Mouse (Mus musculus): Measurements from ENCODE around the gene Fryl.

Gene Fryl

DNA sequence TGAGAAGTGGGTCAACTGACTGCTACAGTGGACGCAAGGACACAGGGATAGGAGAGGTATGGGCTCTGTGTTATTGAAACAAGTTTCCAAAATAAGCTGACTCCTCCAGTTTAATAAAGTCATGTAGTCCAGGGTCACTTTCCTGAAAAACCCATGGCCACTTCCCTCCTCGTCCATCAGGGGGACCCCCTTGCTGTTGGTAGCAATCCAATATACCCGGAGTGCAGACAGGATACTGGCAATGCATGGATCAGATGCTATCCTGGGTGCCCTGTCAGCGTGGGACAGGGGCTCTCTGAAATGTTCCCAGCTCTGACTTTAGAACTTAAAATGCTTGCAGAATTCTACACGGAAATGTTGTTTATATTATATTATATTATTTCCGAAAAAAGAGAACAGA is 34.0 kb downstream of the Fryl start:
- DNase-seq (ENCODE audit: low read depth, low spot score) = no peak

- no peak for DNase-seq (ENCODE audit: low read depth, low spot score)
These were observed 34.6 kb downstream of the Fryl start for GRCm38 (mm10) chr5:73221826-73222225.

DNA sequence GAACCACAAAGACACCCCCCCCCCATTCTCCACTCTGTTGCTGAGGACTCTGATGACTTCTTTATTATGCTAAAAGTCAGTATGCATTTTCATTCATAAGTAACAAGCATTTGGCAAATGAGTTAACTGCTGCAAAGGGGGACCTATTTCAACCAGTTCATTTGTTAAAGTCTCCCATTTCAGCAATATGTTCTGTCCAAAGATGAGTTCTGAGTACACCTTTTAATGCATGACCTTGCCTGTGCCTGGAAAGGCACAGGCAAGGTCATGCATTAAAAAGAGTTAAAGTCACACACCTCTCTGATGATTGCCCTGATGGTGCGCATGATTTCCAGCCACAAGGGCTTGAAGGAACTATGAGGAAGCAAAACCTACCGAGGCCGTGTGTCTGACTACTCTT is 36.7 kb downstream of the Fryl start:
- no peak for DNase-seq (ENCODE audit: low read depth, low spot score)

DNA sequence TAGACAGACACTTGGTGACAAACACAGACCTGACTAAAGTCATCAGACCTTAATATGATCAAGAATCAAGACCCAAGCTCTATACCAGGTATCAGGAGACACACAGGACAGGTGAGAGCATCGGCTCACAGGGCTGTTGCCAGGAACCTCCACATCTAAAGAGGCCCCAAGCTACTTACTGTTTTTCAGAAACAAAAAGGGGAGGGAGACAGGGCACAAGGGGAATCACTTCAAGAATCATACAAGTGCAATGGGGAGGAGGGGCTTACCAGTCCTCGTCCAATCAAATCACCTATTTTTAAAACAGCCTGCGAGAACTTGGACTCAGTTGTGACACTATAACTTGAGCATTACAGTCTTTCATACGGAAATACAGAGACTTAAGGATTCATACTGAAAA is 38.4 kb downstream of the Fryl start:
- no peak for DNase-seq (ENCODE audit: low read depth, low spot score)

DNA sequence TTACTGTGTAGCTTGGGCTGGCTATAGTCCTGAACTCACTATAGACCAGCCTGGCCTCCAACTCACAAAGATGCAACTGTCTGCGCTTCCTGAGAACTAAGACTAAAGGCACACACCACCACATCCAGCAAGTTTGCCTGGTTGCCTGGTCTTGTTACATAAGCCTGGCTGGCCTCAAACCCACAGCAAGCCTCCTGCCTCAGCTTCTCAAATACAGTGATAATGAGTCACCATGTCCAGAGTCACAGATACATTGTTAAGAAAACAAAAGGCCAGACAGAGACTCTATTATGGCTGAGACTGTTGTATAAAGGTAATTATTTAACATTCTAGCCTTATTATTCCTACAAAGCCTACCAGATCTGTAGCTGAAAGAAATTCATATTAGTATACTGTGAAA is 39.3 kb downstream of the Fryl start:
- DNase-seq (ENCODE audit: low read depth, low spot score) = no peak

DNA sequence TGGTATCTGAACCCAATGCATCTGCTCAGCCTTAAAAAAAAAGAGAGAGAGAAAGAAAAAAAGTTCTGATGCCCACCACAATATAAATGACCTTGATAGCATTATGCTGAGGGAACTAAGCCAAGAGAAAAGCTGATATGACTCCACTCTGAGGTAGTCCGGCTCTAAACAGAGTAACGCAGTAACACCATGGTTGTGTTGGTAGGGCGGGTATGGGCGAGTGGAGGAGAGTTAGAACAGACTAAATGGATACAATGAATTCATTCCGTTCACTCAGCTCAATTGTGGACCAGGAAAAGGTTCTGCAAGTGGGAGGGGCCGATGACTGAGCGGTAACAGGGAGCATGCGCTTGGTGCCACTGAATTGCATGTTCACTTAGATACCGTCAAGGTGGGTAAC is 40.4 kb downstream of the Fryl start:
- no peak for DNase-seq (ENCODE audit: low read depth, low spot score)

DNA sequence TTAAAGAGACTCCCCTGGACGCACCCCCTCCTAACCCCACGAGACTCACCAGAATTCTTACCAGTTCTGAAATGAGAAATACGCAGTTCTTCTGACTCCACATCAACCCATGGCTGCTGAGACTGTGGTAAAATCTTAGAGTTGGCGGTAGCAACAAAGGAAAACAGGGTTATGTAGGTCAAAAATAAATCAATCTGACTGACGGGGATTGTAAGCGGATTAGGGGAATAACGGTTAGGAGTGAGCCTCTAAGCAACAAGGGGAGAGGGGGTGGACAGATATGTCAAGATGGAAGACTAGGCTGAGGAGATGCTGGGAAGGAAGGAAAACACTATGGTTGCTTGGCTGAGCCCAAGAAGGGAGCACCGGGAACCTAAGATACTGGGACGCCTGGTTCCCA is 44.0 kb downstream of the Fryl start:
- DNase-seq (ENCODE audit: low read depth, low spot score) = no peak

DNA sequence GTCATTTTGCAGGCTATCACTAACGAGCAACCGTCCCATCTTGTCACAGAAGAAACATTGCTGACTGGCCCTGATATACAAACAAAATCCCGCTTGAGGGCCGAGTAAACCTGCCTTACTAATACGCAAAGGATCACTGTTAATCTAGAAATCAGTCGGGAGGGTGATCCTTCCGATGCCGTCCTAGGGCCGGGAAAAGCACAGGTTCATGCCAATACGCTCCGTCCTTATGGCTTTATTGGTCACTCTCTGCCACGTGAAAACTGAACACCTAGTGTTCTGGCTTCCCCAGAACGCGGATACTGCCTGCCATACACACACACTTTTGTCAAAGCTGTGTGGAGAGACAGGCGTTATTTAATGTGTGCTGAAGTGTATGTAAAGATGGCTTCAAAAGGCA is 44.5 kb downstream of the Fryl start:
- DNase-seq (ENCODE audit: low read depth, low spot score) = no peak

DNA sequence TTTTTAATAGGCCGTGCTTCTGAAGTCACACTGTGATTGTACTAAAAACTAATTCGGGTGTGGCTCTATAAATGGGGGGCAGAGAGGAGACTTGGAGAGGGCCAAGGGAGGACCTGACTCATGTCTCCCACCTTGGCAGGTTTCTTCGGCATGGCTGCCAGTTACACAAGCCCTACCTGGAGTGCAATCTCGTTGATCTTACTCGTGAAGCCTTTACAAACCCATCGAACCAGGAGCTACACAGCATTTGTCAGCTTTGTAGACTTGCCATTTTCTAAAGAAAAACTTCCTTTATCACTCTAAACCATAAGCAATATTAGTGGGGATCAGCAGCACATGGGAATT is 45.5 kb downstream of the Fryl start:
- DNase-seq (ENCODE audit: low read depth, low spot score) = no peak

- DNase-seq (ENCODE audit: low read depth, low spot score) = no peak
These were observed 46.1 kb downstream of the Fryl start for GRCm38 (mm10) chr5:73210127-73210970.

DNA sequence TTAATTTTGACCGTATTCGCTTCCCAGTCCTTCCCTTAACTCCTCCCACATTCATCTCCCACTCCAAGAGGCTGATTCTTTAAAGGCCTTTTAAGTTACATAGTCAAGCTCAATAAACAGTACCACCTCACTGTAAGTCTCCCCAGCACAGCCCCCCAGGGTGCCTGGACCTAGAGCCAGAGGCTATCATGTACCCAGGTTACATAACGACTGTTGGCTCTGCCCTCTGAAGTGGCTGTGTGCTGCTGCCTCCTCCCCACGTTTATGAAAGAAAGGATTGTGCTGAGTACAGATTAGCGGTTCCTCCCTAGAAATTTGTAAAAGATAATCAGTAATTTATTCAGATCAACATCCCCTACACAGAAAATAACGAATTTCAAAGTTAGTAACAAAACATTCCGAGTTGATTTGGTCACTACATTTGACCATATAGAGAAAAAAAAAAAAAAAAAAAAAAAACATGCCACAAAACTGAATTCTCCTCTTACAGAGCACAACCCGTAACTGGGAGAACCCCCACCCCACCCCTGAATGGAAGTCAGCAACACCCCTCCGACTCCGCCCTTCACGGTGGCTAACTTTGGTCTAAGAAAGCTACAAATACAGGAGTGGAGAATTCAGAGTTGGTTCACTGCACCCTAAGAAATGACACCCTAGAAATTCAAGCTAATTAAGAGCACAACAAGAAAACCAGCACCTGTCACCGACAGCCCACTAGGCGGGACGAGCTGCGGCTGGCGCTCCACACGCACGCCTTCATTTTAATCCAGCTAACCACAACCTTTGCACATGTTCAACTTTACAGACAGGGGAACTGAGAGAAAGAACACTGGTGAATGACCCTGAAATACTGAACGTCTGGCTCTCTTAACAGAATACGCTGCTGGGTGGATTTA is 47.0 kb downstream of the Fryl start:
- DNase-seq (ENCODE audit: low read depth, low spot score) = peak; percentile 89

GRCm38 (mm10) chr5:73208645-73209044 is 47.8 kb downstream of the Fryl start:
- DNase-seq (ENCODE audit: low read depth, low spot score) = peak; percentile 19

GRCm38 (mm10) chr5:73206722-73207121 is 49.7 kb downstream of the Fryl start:
- DNase-seq (ENCODE audit: low read depth, low spot score) = peak; percentile 57

GRCm38 (mm10) chr5:73205996-73206629 is 50.3 kb downstream of the Fryl start:
- DNase-seq (ENCODE audit: low read depth, low spot score) = peak; percentile 16

GRCm38 (mm10) chr5:73205050-73205449 is 51.4 kb downstream of the Fryl start:
- no peak for DNase-seq (ENCODE audit: low read depth, low spot score)

GRCm38 (mm10) chr5:73202498-73202897 is 53.9 kb downstream of the Fryl start:
- DNase-seq (ENCODE audit: low read depth, low spot score) = no peak

- no peak for DNase-seq (ENCODE audit: low read depth, low spot score)
These were observed 54.3 kb downstream of the Fryl start for GRCm38 (mm10) chr5:73202077-73202476.

DNA sequence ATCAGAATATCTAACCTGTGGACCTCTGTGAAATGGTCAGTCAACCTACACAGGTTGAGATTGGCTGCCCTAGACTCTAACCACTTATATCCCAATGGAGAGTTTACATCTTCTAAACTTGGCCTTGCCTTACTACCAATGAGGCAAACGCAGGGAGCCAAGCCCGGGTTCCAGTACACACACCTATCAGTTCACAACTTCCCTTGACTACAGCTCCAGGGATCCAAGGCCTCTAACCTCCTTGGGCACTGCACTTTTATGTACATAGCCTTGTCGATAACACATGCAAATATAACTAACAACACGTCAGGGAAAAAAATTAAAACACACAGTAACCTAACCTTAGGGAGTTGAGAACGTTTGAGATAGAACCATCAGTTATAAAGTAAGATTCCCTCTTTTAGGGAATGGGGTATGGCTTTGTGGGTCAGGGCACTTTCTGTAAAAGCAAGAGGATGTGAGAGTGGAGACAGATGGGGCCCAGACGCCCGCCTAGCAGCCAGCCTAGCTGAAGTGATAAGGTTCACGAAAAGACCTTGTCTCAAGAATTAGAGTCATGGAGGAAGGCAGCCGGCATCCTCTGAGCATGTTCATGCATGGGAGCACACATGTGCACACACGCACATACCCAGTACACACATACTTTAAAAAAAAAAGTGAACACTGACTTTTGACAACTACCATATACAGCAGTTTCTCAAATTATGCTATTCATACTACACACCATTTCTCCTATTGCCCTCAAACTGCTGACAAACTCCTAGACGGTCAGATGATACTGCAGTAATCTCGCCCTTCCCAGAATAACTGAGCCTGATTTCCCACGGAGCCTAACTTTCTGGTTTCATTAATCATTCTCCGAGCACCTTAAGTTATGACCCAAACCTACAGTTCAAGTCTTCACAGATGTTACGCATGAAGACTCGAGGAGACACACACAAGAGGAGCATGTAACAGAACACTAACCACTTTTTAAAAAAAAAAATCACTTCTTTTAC is 55.7 kb downstream of the Fryl start:
- peak; percentile 68 for DNase-seq (ENCODE audit: low read depth, low spot score)

- no peak for DNase-seq (ENCODE audit: low read depth, low spot score)
These were observed 56.8 kb downstream of the Fryl start for GRCm38 (mm10) chr5:73199586-73199985.

DNA sequence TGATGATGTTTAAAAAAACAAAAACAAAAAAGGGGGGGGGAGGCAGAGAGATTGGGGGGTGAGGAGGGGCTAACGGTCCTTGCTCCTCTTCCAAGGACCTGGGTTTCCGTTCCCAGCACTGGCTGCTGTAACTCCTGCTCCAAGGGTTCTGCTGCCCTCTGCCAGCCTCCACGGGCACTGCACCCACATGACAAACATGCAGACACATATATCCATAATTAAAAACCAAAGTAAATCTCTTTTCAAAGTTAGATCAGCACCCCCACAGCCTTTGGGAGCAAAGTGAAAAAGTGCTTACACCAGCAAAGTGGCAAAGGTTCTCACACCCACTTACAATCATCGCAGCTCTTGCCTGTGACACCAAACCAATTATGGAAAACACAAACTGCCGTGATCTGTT is 57.7 kb downstream of the Fryl start:
- peak; percentile 22 for DNase-seq (ENCODE audit: low read depth, low spot score)

DNA sequence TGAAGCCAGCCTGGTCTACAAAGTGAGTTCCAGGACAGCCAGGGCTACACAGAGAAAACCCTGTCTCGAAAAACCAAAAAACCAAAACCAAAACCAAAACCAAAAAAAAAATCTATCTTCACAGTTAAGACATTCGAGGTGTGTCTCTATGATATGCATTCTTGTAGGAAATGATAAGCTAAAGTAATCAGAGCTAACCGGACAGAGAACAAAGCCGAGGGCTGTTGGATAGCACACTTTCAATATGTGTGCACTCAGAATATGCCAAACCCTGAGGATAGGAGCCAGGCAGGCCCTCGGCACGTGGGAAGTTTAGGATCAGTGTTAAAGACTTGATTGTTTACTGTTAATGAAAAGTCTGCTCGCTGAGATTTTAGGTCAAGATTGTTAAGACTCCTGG is 58.6 kb downstream of the Fryl start:
- no peak for DNase-seq (ENCODE audit: low read depth, low spot score)
